Mouse (Mus musculus) small intestine, adult 10 weeks (tissue): ENCODE measurements around the gene Mettl7b. TPM values are rescaled to one million over a fixed set of nuclear protein-coding genes. Genes with fewer than 3 reads are reported as not detected.

Experiments used
- polyA plus RNA-seq: library from polyadenylated mRNA; stranded (reverse); fragments of 350-450 nt; fragmentation: Illumina TruSeq; extraction: RNeasy Lipid Tissue Mini Kit (QIAGEN cat#74804); gene quantifications from one replicate; pipeline ENCODE4 v1.2.3, GENCODE M21; 2014; ENCODE audit warnings: low replicate concordance

Gene Mettl7b
- 4.3 TPM for polyA plus RNA-seq

GRCm38 (mm10) chr10:128960590-128961584, at the start of gene Mettl7b:
Gene Mettl7b (minus strand): TSS chr10:128960988.

GRCm38 (mm10) chr10:129010288-129010841, 49.6 kb upstream of the Mettl7b start, which contains the start of gene Olfr763:
Gene Olfr763 (plus strand): TSS chr10:129010791.

GRCm38 (mm10) chr10:128989131-128989530, 28.3 kb upstream of the Mettl7b start, which contains the start of gene Olfr9:
Gene Olfr9 (plus strand): TSS chr10:128989431.

GRCm38 (mm10) chr10:128933574-128933973, 27.2 kb downstream of the Mettl7b start, which contains the start of gene Itga7:
Gene Itga7 (plus strand): TSS chr10:128933818.

GRCm38 (mm10) chr10:128923935-128924334, 36.9 kb downstream of the Mettl7b start, which contains the start of gene Bloc1s1:
Gene Bloc1s1 (minus strand): TSS chr10:128924035.

DNA sequence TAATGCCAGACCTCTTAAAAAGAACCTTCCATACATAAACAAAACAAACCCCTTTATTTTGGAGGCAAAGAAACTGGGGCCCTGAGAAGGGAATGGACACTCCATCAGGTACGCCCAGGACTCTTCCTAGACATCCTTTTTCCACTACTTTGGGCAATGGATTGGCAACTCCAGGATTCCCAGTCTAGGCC, 38.1 kb downstream of the Mettl7b start, which contains the start of gene Rdh5:
TSS of gene Rdh5 (minus strand) at position 67 of the 191 bp plus-strand sequence.

Other genes with a start within 250 kb of the Mettl7b start
- gene Dgka, start 216.1 kb downstream of the Mettl7b start, polyA plus RNA-seq = 41.2 TPM
- gene Pym1, start 213.1 kb downstream of the Mettl7b start, polyA plus RNA-seq = 0.89 TPM
- 2.0 TPM for gene Mmp19, start 170.1 kb downstream of the Mettl7b start, polyA plus RNA-seq
- gene Dnajc14, start 156.9 kb downstream of the Mettl7b start, polyA plus RNA-seq = 39.9 TPM
- 3.1 TPM for gene Tmem198b, start 156.6 kb downstream of the Mettl7b start, polyA plus RNA-seq
- 242 TPM for gene Sarnp, start 143.7 kb downstream of the Mettl7b start, polyA plus RNA-seq
- 206 TPM for gene Ormdl2, start 139.3 kb downstream of the Mettl7b start, polyA plus RNA-seq
- gene Gdf11, start 69.3 kb downstream of the Mettl7b start, polyA plus RNA-seq = 0.85 TPM
- 401 TPM for gene Cd63, start 60.0 kb downstream of the Mettl7b start, polyA plus RNA-seq
- 1.5 TPM for gene Rdh5, start 38.1 kb downstream of the Mettl7b start, polyA plus RNA-seq
- gene Bloc1s1, start 37.0 kb downstream of the Mettl7b start, polyA plus RNA-seq = 2.2 TPM
- 0.45 TPM for gene Itga7, start 27.2 kb downstream of the Mettl7b start, polyA plus RNA-seq
- not detected for gene Olfr9, start 28.4 kb upstream of the Mettl7b start, polyA plus RNA-seq
- gene Olfr763, start 49.8 kb upstream of the Mettl7b start, polyA plus RNA-seq = not detected
- gene Olfr764-ps1, start 78.9 kb upstream of the Mettl7b start, polyA plus RNA-seq = not detected
- not detected for gene Olfr765, start 89.0 kb upstream of the Mettl7b start, polyA plus RNA-seq
- not detected for gene Olfr766-ps1, start 108.0 kb upstream of the Mettl7b start, polyA plus RNA-seq
- gene Olfr767, start 121.9 kb upstream of the Mettl7b start, polyA plus RNA-seq = not detected
- gene Olfr768, start 138.4 kb upstream of the Mettl7b start, polyA plus RNA-seq = not detected
- gene Olfr769, start 156.9 kb upstream of the Mettl7b start, polyA plus RNA-seq = not detected
- not detected for gene Olfr770, start 178.0 kb upstream of the Mettl7b start, polyA plus RNA-seq
- not detected for gene Olfr771, start 203.8 kb upstream of the Mettl7b start, polyA plus RNA-seq
- not detected for gene Olfr772, start 216.9 kb upstream of the Mettl7b start, polyA plus RNA-seq
- not detected for gene Olfr773, start 226.4 kb upstream of the Mettl7b start, polyA plus RNA-seq